Mouse (Mus musculus): ENCODE results near the gene Tab1. TPM values are rescaled to one million over a fixed set of nuclear protein-coding genes. Genes with fewer than 3 reads are reported as not detected.
A peak's percentile ranks its signal among the peaks of the same experiment; 100 is the strongest.

Tab1 gene
- 35.7 and 36.0 TPM in 2 replicates for polyA plus RNA-seq (2014; fragmentation: Nextera tagmentation; extraction: Ambion mirVana)

GRCm38 (mm10) chr15:80132993-80133586, at the start of gene Tab1:
Gene Tab1, plus strand, starts transcription at chr15:80133127.
- DNase-seq (ENCODE audit: low spot score) (peak; percentile 97), ATAC-seq (ENCODE audit: insufficient read depth, low FRiP score, low TSS enrichment) (peak; percentile 93)
- H3K9ac ChIP-seq (ENCODE audit: low read length): peak within 1 kb of the TSS; percentile 96
- under 1% methylated on average over 59 of the region's 59 CpGs for WGBS
- peak within 1 kb of the TSS; percentile 74 for H3K4me3 ChIP-seq (ENCODE audit: low read depth, low read length)
- no peaks in the 10 kb centered on the region for H3K27me3 ChIP-seq (ENCODE audit: control insufficient read depth, insufficient read depth, low read length)
- H3K4me1 ChIP-seq (ENCODE audit: control insufficient read depth, insufficient read depth, low read length): peaks cover 16% of the 10 kb centered on the region
- H3K9me3 ChIP-seq (ENCODE audit: control insufficient read depth, low read length): no peaks in the 10 kb centered on the region
- H3K36me3 ChIP-seq (ENCODE audit: control insufficient read depth, insufficient read depth, low read length): no peaks in the 10 kb centered on the region
- peak within 1 kb of the TSS; percentile 99 for H3K27ac ChIP-seq (ENCODE audit: low read depth, low read length)
- peak within 1 kb of the TSS; percentile 95 for H3K4me2 ChIP-seq (ENCODE audit: low read depth)

GRCm38 (mm10) chr15:80083276-80083731, 49.6 kb upstream of the Tab1 start:
- Histone ChIP-seq H3K36me3 (ENCODE audit: control insufficient read depth, insufficient read depth, low read length) (peaks cover 17% of the 10 kb centered on the region), H3K4me2 (ENCODE audit: low read depth) (peak overlapping the region; percentile 88), H3K27me3 (ENCODE audit: control insufficient read depth, insufficient read depth, low read length) (no peaks in the 10 kb centered on the region), H3K9me3 (ENCODE audit: control insufficient read depth, low read length) (no peaks in the 10 kb centered on the region), H3K9ac (ENCODE audit: low read length) (peak overlapping the region; percentile 87), H3K4me1 (ENCODE audit: control insufficient read depth, insufficient read depth, low read length) (peaks cover 10% of the 10 kb centered on the region; the same call in 1 of the 2 replicates), H3K27ac (ENCODE audit: low read depth, low read length) (peak overlapping the region; percentile 79), H3K4me3 (ENCODE audit: low read depth, low read length) (peak overlapping the region; percentile 80)
- peak; percentile 98 for DNase-seq (ENCODE audit: low spot score)
- peak; percentile 95 for ATAC-seq (ENCODE audit: insufficient read depth, low FRiP score, low TSS enrichment)
- WGBS: under 1% methylated on average over 30 of the region's 30 CpGs

GRCm38 (mm10) chr15:80083740-80084139, 49.2 kb upstream of the Tab1 start:
- Histone ChIP-seq H3K36me3 (ENCODE audit: control insufficient read depth, insufficient read depth, low read length) (peaks cover 12% of the 10 kb centered on the region), H3K4me2 (ENCODE audit: low read depth) (peak overlapping the region; percentile 88), H3K9ac (ENCODE audit: low read length) (peak overlapping the region; percentile 55), H3K4me1 (ENCODE audit: control insufficient read depth, insufficient read depth, low read length) (peaks cover 10% of the 10 kb centered on the region; the same call in 1 of the 2 replicates), H3K9me3 (ENCODE audit: control insufficient read depth, low read length) (no peaks in the 10 kb centered on the region), H3K4me3 (ENCODE audit: low read depth, low read length) (peak overlapping the region; percentile 80), H3K27me3 (ENCODE audit: control insufficient read depth, insufficient read depth, low read length) (no peaks in the 10 kb centered on the region), H3K27ac (ENCODE audit: low read depth, low read length) (peak overlapping the region; percentile 79)
- WGBS: 1% methylated on average over 12 of the region's 12 CpGs
- DNase-seq (ENCODE audit: low spot score) (no peak), ATAC-seq (ENCODE audit: insufficient read depth, low FRiP score, low TSS enrichment) (0 out of 2 replicates have a peak, but pooled peaks have one; percentile 20)

GRCm38 (mm10) chr15:80087406-80088012, 45.4 kb upstream of the Tab1 start:
- H3K27me3 ChIP-seq (ENCODE audit: control insufficient read depth, insufficient read depth, low read length): peaks cover 13% of the 10 kb centered on the region
- H3K4me1 ChIP-seq (ENCODE audit: control insufficient read depth, insufficient read depth, low read length): peaks cover 8% of the 10 kb centered on the region
- H3K9ac ChIP-seq (ENCODE audit: low read length): no peak overlapping the region
- no peak overlapping the region for H3K27ac ChIP-seq (ENCODE audit: low read depth, low read length)
- no peaks in the 10 kb centered on the region for H3K9me3 ChIP-seq (ENCODE audit: control insufficient read depth, low read length)
- WGBS: 85% methylated on average over 9 of the region's 9 CpGs
- ATAC-seq (ENCODE audit: insufficient read depth, low FRiP score, low TSS enrichment) (no peak), DNase-seq (ENCODE audit: low spot score) (no peak)
- H3K36me3 ChIP-seq (ENCODE audit: control insufficient read depth, insufficient read depth, low read length): no peaks in the 10 kb centered on the region
- no peak overlapping the region for H3K4me3 ChIP-seq (ENCODE audit: low read depth, low read length)
- H3K4me2 ChIP-seq (ENCODE audit: low read depth): no peak overlapping the region

GRCm38 (mm10) chr15:80088637-80089036, 44.3 kb upstream of the Tab1 start:
- no peak overlapping the region for H3K4me3 ChIP-seq (ENCODE audit: low read depth, low read length)
- H3K27ac ChIP-seq (ENCODE audit: low read depth, low read length): no peak overlapping the region
- peaks cover 8% of the 10 kb centered on the region for H3K4me1 ChIP-seq (ENCODE audit: control insufficient read depth, insufficient read depth, low read length)
- WGBS: 39% methylated on average over 4 of the region's 4 CpGs
- no peak overlapping the region for H3K4me2 ChIP-seq (ENCODE audit: low read depth)
- H3K27me3 ChIP-seq (ENCODE audit: control insufficient read depth, insufficient read depth, low read length): peaks cover 19% of the 10 kb centered on the region
- ATAC-seq (ENCODE audit: insufficient read depth, low FRiP score, low TSS enrichment) (no peak), DNase-seq (ENCODE audit: low spot score) (peak; percentile 87)
- no peaks in the 10 kb centered on the region for H3K36me3 ChIP-seq (ENCODE audit: control insufficient read depth, insufficient read depth, low read length)
- no peak overlapping the region for H3K9ac ChIP-seq (ENCODE audit: low read length)
- no peaks in the 10 kb centered on the region for H3K9me3 ChIP-seq (ENCODE audit: control insufficient read depth, low read length)

- H3K4me1 ChIP-seq (ENCODE audit: control insufficient read depth, insufficient read depth, low read length): peaks cover 8% of the 10 kb centered on the region
- DNase-seq (ENCODE audit: low spot score) (no peak), ATAC-seq (ENCODE audit: insufficient read depth, low FRiP score, low TSS enrichment) (no peak)
- 78% methylated on average over 11 of the region's 11 CpGs for WGBS
- H3K9ac ChIP-seq (ENCODE audit: low read length): no peak overlapping the region
- no peak overlapping the region; the same call in 1 of the 2 replicates for H3K4me2 ChIP-seq (ENCODE audit: low read depth)
- H3K36me3 ChIP-seq (ENCODE audit: control insufficient read depth, insufficient read depth, low read length): no peaks in the 10 kb centered on the region
- H3K9me3 ChIP-seq (ENCODE audit: control insufficient read depth, low read length): no peaks in the 10 kb centered on the region
- H3K27ac ChIP-seq (ENCODE audit: low read depth, low read length): no peak overlapping the region
- H3K4me3 ChIP-seq (ENCODE audit: low read depth, low read length): no peak overlapping the region
- peaks cover 19% of the 10 kb centered on the region for H3K27me3 ChIP-seq (ENCODE audit: control insufficient read depth, insufficient read depth, low read length)
Measured at GRCm38 (mm10) chr15:80090155-80090554, 42.8 kb upstream of the Tab1 start.

- no peaks in the 10 kb centered on the region for H3K9me3 ChIP-seq (ENCODE audit: control insufficient read depth, low read length)
- peak; percentile 53 for DNase-seq (ENCODE audit: low spot score)
- H3K4me1 ChIP-seq (ENCODE audit: control insufficient read depth, insufficient read depth, low read length): peaks cover 8% of the 10 kb centered on the region
- peaks cover 19% of the 10 kb centered on the region for H3K27me3 ChIP-seq (ENCODE audit: control insufficient read depth, insufficient read depth, low read length)
- ATAC-seq (ENCODE audit: insufficient read depth, low FRiP score, low TSS enrichment): no peak
- no peak overlapping the region for H3K27ac ChIP-seq (ENCODE audit: low read depth, low read length)
- peak overlapping the region; percentile 58 for H3K9ac ChIP-seq (ENCODE audit: low read length)
- no peaks in the 10 kb centered on the region for H3K36me3 ChIP-seq (ENCODE audit: control insufficient read depth, insufficient read depth, low read length)
- 2% methylated on average over 17 of the region's 17 CpGs for WGBS
- peak overlapping the region; percentile 88 for H3K4me2 ChIP-seq (ENCODE audit: low read depth)
- H3K4me3 ChIP-seq (ENCODE audit: low read depth, low read length): peak overlapping the region; percentile 66
Measured at GRCm38 (mm10) chr15:80090741-80091120, 42.2 kb upstream of the Tab1 start.

- 1% methylated on average over 84 of the region's 86 CpGs for WGBS
- H3K4me3 ChIP-seq (ENCODE audit: low read depth, low read length): peak within 1 kb of the TSS; percentile 66
- H3K9me3 ChIP-seq (ENCODE audit: control insufficient read depth, low read length): no peaks in the 10 kb centered on the region
- peaks cover 19% of the 10 kb centered on the region for H3K27me3 ChIP-seq (ENCODE audit: control insufficient read depth, insufficient read depth, low read length)
- no peaks in the 10 kb centered on the region for H3K36me3 ChIP-seq (ENCODE audit: control insufficient read depth, insufficient read depth, low read length)
- H3K4me2 ChIP-seq (ENCODE audit: low read depth): peak within 1 kb of the TSS; percentile 88
- DNase-seq (ENCODE audit: low spot score) (peak; percentile 81), ATAC-seq (ENCODE audit: insufficient read depth, low FRiP score, low TSS enrichment) (peak; percentile 80)
- H3K4me1 ChIP-seq (ENCODE audit: control insufficient read depth, insufficient read depth, low read length): peaks cover 8% of the 10 kb centered on the region
- H3K27ac ChIP-seq (ENCODE audit: low read depth, low read length): no peak within 1 kb of the TSS
- peak within 1 kb of the TSS; percentile 58 for H3K9ac ChIP-seq (ENCODE audit: low read length)
Measured at GRCm38 (mm10) chr15:80091121-80091955, 41.6 kb upstream of the Tab1 start, which contains the start of the genes Syngr1 and Rpl3. Gene Syngr1, plus strand, starts transcription at chr15:80091334. Gene Rpl3, minus strand, starts transcription at chr15:80091868.

All from neural tube, embryonic 11.5 days (tissue).